Mouse (Mus musculus) thymus, adult 2 months (tissue): ENCODE results near the gene Gm47955.

Source experiments
- CTCF ChIP-seq: fragments of 200-500 bp; IDR thresholded peaks from 2 replicates; pipeline ENCODE4 v1.5.1; 2012; ENCODE audit warnings: mild to moderate bottlenecking, control low read depth, low read length, moderate library complexity, borderline replicate concordance; ENCODE audit not compliant: control insufficient read depth, poor library complexity, insufficient read depth; ENCODE audit errors: extremely low read depth
- POLR2A ChIP-seq: fragments of 200-500 bp; IDR thresholded peaks from 2 replicates; pipeline ENCODE4 v1.6.1; 2012; ENCODE audit warnings: mild to moderate bottlenecking, low read length, control low read depth, moderate library complexity; ENCODE audit not compliant: control insufficient read depth, poor library complexity, insufficient read depth; ENCODE audit errors: extremely low read depth

DNA sequence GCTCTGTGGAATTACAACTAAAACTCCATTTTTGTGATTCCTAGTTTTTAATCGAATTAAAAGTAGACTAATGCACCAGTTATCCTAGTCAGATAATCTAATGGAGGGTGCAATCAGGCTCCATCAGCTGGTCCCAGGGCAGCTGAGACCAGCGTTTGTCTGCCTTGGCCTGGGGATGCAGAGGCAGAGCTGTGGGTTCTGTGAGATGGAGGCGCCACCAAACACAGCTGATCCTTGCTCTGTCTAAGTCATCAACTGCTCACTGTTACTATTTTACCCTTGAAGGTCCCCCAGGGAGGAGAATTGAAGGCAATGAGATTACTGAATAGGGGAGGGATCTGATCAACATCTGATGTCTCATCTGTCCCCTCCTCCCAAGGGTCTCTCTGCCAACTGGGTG lies 6.3 kb downstream of the Gm47955 start:
- no peak for TF ChIP-seq CTCF
- no peak for TF ChIP-seq POLR2A
